Mouse (Mus musculus): ENCODE data around the gene Rtp4.

- TF ChIP-seq CTCF (IDR thresholded peaks at IDR 0.05; ENCODE audit: low read depth, low read length) (no peak), POLR2A (IDR thresholded peaks at IDR 0.05; ENCODE audit: borderline replicate concordance, low read depth, low read length) (no peak)
These were observed 22.7 kb upstream of the Rtp4 start for GRCm38 (mm10) chr16:23497440-23497839.
